Mouse (Mus musculus): ENCODE results near the gene Dnah2. TPM values are rescaled to one million over a fixed set of nuclear protein-coding genes. Genes with fewer than 3 reads are reported as not detected.

Dnah2 gene
- polyA plus RNA-seq (2016; fragmentation: Nextera tagmentation; extraction: Ambion mirVana): 1.3 and 1.4 TPM in 2 replicates

DNA sequence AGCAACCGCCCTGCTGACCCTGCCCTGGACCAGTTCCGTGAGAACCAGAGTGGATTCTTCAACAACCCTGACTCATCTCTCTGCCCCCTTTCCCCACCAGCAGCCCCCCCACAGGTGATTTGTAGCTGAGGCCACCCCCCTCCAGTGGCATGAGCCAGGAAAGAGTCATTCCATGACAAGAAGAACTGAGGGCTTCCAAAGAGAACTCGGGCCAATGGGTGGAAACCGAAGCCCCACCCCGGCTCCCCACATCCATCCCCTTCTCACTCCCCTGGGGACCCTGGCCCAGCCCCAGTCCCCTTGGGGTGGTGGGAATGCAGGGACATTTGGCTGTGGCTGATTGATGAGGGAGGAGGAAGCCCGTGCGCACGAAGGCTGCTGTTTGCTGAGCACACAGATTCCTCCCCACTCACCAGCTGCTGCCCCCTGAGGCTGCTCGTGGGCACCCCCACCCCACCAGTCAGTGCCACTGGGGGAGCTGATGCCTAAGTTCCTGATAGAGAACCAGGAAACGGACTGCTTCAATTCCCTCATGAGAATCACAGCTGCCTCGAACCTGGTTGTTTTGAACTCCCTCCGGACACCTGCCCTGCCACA is at the start of gene Dnah2:
TSS of gene Dnah2 (minus strand) at position 51 of the 597 bp plus-strand sequence.
- H3K9me3 ChIP-seq: no peaks in the 10 kb centered on the region
- peaks cover 29% of the 10 kb centered on the region for H3K27me3 ChIP-seq (replicated peaks; ENCODE audit: low read depth, poor library complexity, severe bottlenecking)
- 49% methylated on average over 12 of the region's 12 CpGs for WGBS
- H3K4me3 ChIP-seq: 0 out of 2 replicates have a peak within 1 kb of the TSS, but pooled peaks have one; percentile 63
- H3K4me1 ChIP-seq: peaks cover 67% of the 10 kb centered on the region
- DNase-seq (ENCODE audit: low spot score): no peak
- peak within 1 kb of the TSS; percentile 57; the same call in 1 of the 2 replicates for H3K27ac ChIP-seq (replicated peaks)
- peaks cover 1% of the 10 kb centered on the region for H3K36me3 ChIP-seq (replicated peaks)

DNA sequence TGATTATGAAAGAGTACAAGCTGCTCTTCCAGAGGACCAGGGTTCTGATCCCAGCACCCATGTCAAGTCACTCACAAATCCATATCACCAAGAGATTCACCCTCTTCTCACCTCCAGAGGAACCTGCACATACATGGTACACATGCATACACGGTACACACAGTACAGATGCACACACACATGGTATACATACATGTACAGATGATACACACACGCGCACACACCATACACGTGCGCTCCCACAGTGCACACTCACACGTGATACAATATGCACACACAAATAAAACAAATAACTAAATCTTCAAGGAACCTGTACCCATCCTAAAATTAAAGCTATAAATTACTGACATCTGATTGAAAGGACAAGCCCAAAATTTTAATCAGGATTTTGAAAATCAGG is 45.9 kb upstream of the Dnah2 start:
- Histone ChIP-seq H3K27ac (replicated peaks) (no peak overlapping the region), H3K36me3 (replicated peaks) (peaks cover 57% of the 10 kb centered on the region), H3K27me3 (replicated peaks; ENCODE audit: low read depth, poor library complexity, severe bottlenecking) (no peaks in the 10 kb centered on the region), H3K9me3 (no peaks in the 10 kb centered on the region), H3K4me1 (peaks cover 8% of the 10 kb centered on the region), H3K4me3 (no peak overlapping the region)
- DNase-seq (ENCODE audit: low spot score): no peak
- WGBS: 96% methylated on average over 6 of the region's 6 CpGs

- no peak overlapping the region for H3K27ac ChIP-seq (replicated peaks)
- WGBS: 86% methylated on average over 4 of the region's 4 CpGs
- no peak overlapping the region for H3K4me3 ChIP-seq
- no peaks in the 10 kb centered on the region for H3K9me3 ChIP-seq
- no peak for DNase-seq (ENCODE audit: low spot score)
- H3K27me3 ChIP-seq (replicated peaks; ENCODE audit: low read depth, poor library complexity, severe bottlenecking): no peaks in the 10 kb centered on the region
- H3K36me3 ChIP-seq (replicated peaks): peaks cover 78% of the 10 kb centered on the region
- no peaks in the 10 kb centered on the region for H3K4me1 ChIP-seq
Observed at GRCm38 (mm10) chr11:69592799-69593198, 43.9 kb upstream of the Dnah2 start.

GRCm38 (mm10) chr11:69591899-69592637 is 43.2 kb upstream of the Dnah2 start:
- Histone ChIP-seq H3K9me3 (no peaks in the 10 kb centered on the region), H3K27ac (replicated peaks) (no peak overlapping the region), H3K4me3 (no peak overlapping the region), H3K36me3 (replicated peaks) (peaks cover 85% of the 10 kb centered on the region), H3K4me1 (no peaks in the 10 kb centered on the region), H3K27me3 (replicated peaks; ENCODE audit: low read depth, poor library complexity, severe bottlenecking) (no peaks in the 10 kb centered on the region)
- WGBS: 83% methylated on average over 7 of the region's 7 CpGs
- DNase-seq (ENCODE audit: low spot score): no peak

DNA sequence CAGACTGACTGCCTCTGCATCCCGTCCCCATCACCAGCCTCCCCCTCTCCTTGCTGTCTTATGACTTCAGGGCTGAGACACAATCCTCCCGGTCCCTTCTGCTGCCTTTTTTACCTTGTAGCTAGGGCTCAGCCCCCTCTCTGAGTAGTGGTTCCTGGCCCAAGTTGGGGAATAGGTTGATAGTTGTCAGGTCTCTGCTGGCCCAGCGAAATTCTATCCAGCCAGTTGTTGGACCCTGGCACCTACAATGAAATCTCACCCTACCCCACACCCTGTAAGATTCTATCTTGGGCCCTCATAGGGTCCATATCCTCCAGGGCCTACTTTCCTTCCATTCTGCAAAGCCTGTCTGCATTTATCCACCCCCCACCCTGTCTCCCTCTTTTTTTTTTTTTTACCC is 42.5 kb upstream of the Dnah2 start:
- no peak for DNase-seq (ENCODE audit: low spot score)

DNA sequence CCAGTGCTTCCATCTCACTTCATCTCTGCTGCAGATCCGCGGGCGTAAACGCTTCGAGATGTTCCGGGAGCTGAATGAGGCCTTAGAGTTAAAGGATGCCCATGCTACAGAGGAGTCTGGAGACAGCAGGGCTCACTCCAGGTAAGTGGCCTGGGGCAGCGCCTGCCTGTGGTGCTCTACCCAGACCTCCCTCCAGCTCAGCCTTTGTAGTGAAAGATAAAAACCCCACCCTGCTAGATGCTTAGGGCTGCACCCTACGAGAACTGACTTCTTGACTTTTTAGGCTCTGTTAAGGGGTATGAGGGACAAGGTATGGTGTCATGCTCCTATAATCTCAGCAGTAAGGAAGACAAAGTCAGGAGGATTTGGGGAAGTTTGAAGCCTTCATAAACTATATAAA is 41.7 kb upstream of the Dnah2 start:
- no peaks in the 10 kb centered on the region for H3K9me3 ChIP-seq
- 94% methylated on average over 8 of the region's 8 CpGs for WGBS
- H3K27ac ChIP-seq (replicated peaks): no peak overlapping the region
- no peak overlapping the region for H3K4me3 ChIP-seq
- DNase-seq (ENCODE audit: low spot score): no peak
- H3K36me3 ChIP-seq (replicated peaks): peaks cover 95% of the 10 kb centered on the region
- H3K4me1 ChIP-seq: 0 out of 2 replicates have a peak, but pooled peaks cover 7% of the 10 kb centered on the region
- no peaks in the 10 kb centered on the region for H3K27me3 ChIP-seq (replicated peaks; ENCODE audit: low read depth, poor library complexity, severe bottlenecking)

More for the DNA sequence above, 42.5 kb upstream of the Dnah2 start:
- peaks cover 91% of the 10 kb centered on the region for H3K36me3 ChIP-seq (replicated peaks)
- H3K4me1 ChIP-seq: no peaks in the 10 kb centered on the region
- H3K27ac ChIP-seq (replicated peaks): no peak overlapping the region
- no peak overlapping the region for H3K4me3 ChIP-seq
- no peaks in the 10 kb centered on the region for H3K27me3 ChIP-seq (replicated peaks; ENCODE audit: low read depth, poor library complexity, severe bottlenecking)
- no peaks in the 10 kb centered on the region for H3K9me3 ChIP-seq
- 81% methylated on average over 3 of the region's 3 CpGs for WGBS

DNA sequence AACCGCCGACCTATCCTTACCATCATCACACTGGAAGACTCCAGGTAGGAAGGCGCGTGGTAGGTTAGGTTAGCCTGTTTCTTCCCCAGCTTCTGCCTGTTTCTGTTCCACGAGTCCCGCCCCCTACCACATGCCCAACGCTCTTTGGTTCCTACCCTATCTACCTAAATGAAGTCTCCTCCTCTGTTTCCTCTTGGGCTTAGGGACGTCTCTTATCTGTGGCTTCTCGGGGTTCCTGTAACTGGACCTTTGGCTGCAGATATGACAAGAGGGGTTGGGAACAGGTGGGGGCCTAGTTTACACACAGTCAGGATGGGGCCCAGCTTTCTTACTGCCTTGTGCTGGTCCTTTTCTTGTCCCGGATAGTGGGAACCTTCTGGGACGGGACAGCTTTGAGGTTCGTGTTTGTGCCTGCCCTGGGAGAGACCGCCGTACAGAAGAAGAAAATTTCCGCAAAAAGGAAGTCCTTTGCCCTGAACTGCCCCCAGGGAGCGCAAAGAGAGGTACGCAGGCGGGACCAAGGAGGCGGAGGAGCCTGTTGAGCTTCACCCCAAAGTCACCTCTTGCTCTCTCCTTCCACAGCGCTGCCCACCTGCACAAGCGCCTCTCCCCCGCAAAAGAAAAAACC is 40.4 kb upstream of the Dnah2 start:
- H3K4me3 ChIP-seq: no peak overlapping the region
- H3K4me1 ChIP-seq: 0 out of 2 replicates have a peak, but pooled peaks cover 7% of the 10 kb centered on the region
- peaks cover 91% of the 10 kb centered on the region for H3K36me3 ChIP-seq (replicated peaks)
- DNase-seq (ENCODE audit: low spot score): no peak
- WGBS: 91% methylated on average over 22 of the region's 22 CpGs
- no peaks in the 10 kb centered on the region for H3K27me3 ChIP-seq (replicated peaks; ENCODE audit: low read depth, poor library complexity, severe bottlenecking)
- H3K9me3 ChIP-seq: no peaks in the 10 kb centered on the region
- no peak overlapping the region for H3K27ac ChIP-seq (replicated peaks)

DNA sequence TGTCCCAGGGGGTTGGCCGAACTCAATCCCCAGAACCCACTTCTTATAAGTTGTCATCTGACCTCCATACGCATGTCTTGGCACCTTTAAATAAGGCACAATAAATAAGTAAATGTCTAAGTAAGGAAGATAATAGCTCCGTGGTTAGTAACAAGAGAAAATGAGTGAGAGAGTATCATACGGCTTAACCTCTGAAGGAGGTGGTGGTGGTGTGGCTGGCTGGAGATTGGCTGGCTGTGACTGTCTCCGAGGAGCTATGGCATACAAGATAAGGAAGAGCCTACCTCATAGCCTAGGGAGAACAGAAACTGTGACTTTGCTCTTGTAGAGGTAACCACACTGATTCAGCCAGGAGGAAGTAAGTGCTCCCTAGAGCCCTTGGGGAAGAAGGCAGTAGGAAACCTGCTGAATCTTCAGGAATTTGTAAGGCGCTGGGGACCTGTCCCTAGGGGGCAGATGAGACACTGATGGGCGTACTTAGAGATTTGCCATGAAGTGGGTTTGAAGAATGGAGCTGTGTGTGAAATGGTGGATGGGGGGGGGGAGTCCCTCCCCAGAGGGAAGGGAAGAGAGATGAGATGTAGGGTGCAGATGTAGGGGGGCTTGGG is 36.9 kb upstream of the Dnah2 start:
- DNase-seq (ENCODE audit: low spot score): no peak
- H3K36me3 ChIP-seq (replicated peaks): peaks cover 78% of the 10 kb centered on the region
- 86% methylated on average over 7 of the region's 7 CpGs for WGBS

DNA sequence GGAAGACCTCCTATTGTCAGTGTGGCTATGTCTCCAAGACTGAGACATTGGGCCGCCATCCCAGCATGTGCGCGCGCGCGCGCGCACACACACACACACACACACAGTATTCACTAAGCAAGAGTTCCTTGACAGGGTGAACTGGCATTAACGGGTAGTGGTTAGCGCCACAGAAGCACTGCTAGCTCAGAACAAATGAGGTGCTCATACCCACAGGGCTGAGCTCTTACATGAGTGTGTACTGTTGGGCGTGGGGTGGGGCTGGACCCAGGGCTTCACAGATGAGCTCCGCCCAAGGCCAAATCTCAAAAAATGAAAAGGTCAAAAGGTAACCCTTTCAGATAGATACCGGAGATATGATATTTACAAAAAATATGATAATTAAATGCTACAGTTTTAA is 36.0 kb upstream of the Dnah2 start:
- peaks cover 69% of the 10 kb centered on the region for H3K36me3 ChIP-seq (replicated peaks)

More for the DNA sequence above, 36.9 kb upstream of the Dnah2 start:
- Histone ChIP-seq H3K27me3 (replicated peaks; ENCODE audit: low read depth, poor library complexity, severe bottlenecking) (no peaks in the 10 kb centered on the region), H3K9me3 (no peaks in the 10 kb centered on the region), H3K4me1 (peaks cover 18% of the 10 kb centered on the region), H3K4me3 (no peak overlapping the region), H3K27ac (replicated peaks) (no peak overlapping the region)

DNA sequence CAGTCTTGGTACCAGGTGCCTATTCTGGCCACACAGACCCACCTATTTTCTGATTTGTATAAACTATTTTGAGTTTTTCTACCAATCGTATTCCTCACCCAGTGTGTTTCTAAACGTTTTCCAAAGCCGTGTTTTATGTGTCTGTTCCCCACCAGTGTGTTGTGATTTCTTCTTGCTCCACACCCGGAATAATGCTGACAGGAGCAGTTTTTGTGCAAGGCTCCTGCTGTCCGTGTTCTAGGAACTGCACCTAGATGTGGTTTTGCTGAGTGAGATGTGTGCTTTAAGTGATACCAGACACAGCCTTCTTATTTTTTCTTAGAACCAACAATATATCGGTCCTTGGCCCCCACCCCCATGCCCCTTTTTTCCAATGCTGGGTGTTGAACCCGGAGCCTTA is 35.1 kb upstream of the Dnah2 start:
- Histone ChIP-seq H3K27ac (replicated peaks) (no peak overlapping the region), H3K27me3 (replicated peaks; ENCODE audit: low read depth, poor library complexity, severe bottlenecking) (no peaks in the 10 kb centered on the region), H3K4me3 (0 out of 2 replicates have a peak overlapping the region, but pooled peaks have one; percentile 19), H3K36me3 (replicated peaks) (peaks cover 60% of the 10 kb centered on the region), H3K4me1 (peaks cover 25% of the 10 kb centered on the region), H3K9me3 (no peaks in the 10 kb centered on the region)
- no peak for DNase-seq (ENCODE audit: low spot score)
- 92% methylated on average over 7 of the region's 7 CpGs for WGBS

More for the DNA sequence above, 36.0 kb upstream of the Dnah2 start:
- no peak overlapping the region for H3K4me3 ChIP-seq
- no peak for DNase-seq (ENCODE audit: low spot score)
- 95% methylated on average over 13 of the region's 13 CpGs for WGBS
- no peak overlapping the region for H3K27ac ChIP-seq (replicated peaks)
- peaks cover 19% of the 10 kb centered on the region for H3K4me1 ChIP-seq
- H3K27me3 ChIP-seq (replicated peaks; ENCODE audit: low read depth, poor library complexity, severe bottlenecking): no peaks in the 10 kb centered on the region
- no peaks in the 10 kb centered on the region for H3K9me3 ChIP-seq

- WGBS: 66% methylated on average over 9 of the region's 9 CpGs
- Histone ChIP-seq H3K36me3 (replicated peaks) (peaks cover 46% of the 10 kb centered on the region), H3K4me3 (peak overlapping the region; percentile 91), H3K27ac (replicated peaks) (peak overlapping the region; percentile 93), H3K9me3 (no peaks in the 10 kb centered on the region), H3K27me3 (replicated peaks; ENCODE audit: low read depth, poor library complexity, severe bottlenecking) (no peaks in the 10 kb centered on the region), H3K4me1 (peaks cover 37% of the 10 kb centered on the region)
- DNase-seq (ENCODE audit: low spot score): no peak
Observed at GRCm38 (mm10) chr11:69582230-69582805, 33.4 kb upstream of the Dnah2 start.

GRCm38 (mm10) chr11:69581814-69582213 is 32.9 kb upstream of the Dnah2 start:
- Histone ChIP-seq H3K27ac (replicated peaks) (peak overlapping the region; percentile 93), H3K27me3 (replicated peaks; ENCODE audit: low read depth, poor library complexity, severe bottlenecking) (no peaks in the 10 kb centered on the region), H3K36me3 (replicated peaks) (peaks cover 46% of the 10 kb centered on the region), H3K4me1 (peaks cover 42% of the 10 kb centered on the region), H3K9me3 (no peaks in the 10 kb centered on the region), H3K4me3 (peak overlapping the region; percentile 91)
- 2% methylated on average over 8 of the region's 8 CpGs for WGBS
- DNase-seq (ENCODE audit: low spot score): no peak

Data from embryonic facial prominence, embryonic 10.5 days (tissue).